Mouse (Mus musculus): ENCODE results near the gene Wdr34. TPM values are rescaled to one million over a fixed set of nuclear protein-coding genes. Genes with fewer than 3 reads are reported as not detected.

Gene Wdr34
- 17.6 and 18.0 TPM in 2 replicates for polyA plus RNA-seq (2012; rRNA removed)

GRCm38 (mm10) chr2:30048699-30049388 is at the start of gene Wdr34:
TSS of gene Wdr34 (minus strand) at chr2:30048881.
- DNase-seq (ENCODE audit: low spot score): peak; percentile 96

- DNase-seq (ENCODE audit: low spot score): no peak
Measured at GRCm38 (mm10) chr2:30095882-30096527, 47.3 kb upstream of the Wdr34 start.

GRCm38 (mm10) chr2:30094208-30094588 is 45.5 kb upstream of the Wdr34 start:
- DNase-seq (ENCODE audit: low spot score): no peak

- peak; percentile 89 for DNase-seq (ENCODE audit: low spot score)
Measured at GRCm38 (mm10) chr2:30093471-30094207, 45.0 kb upstream of the Wdr34 start, which contains the start of gene Zdhhc12. TSS of gene Zdhhc12 (minus strand) at chr2:30093648.

GRCm38 (mm10) chr2:30092280-30092918 is 43.7 kb upstream of the Wdr34 start:
- no peak for DNase-seq (ENCODE audit: low spot score)

GRCm38 (mm10) chr2:30091521-30091920 is 42.8 kb upstream of the Wdr34 start:
- DNase-seq (ENCODE audit: low spot score): no peak

GRCm38 (mm10) chr2:30087310-30087709 is 38.6 kb upstream of the Wdr34 start:
- no peak for DNase-seq (ENCODE audit: low spot score)

GRCm38 (mm10) chr2:30084632-30085031 is 36.0 kb upstream of the Wdr34 start:
- DNase-seq (ENCODE audit: low spot score): no peak

- DNase-seq (ENCODE audit: low spot score): no peak
Measured at GRCm38 (mm10) chr2:30084113-30084512, 35.4 kb upstream of the Wdr34 start.

GRCm38 (mm10) chr2:30080181-30080800 is 31.6 kb upstream of the Wdr34 start:
- no peak for DNase-seq (ENCODE audit: low spot score)

- no peak for DNase-seq (ENCODE audit: low spot score)
Measured at GRCm38 (mm10) chr2:30078760-30079159, 30.1 kb upstream of the Wdr34 start.

- no peak for DNase-seq (ENCODE audit: low spot score)
Measured at GRCm38 (mm10) chr2:30078349-30078712, 29.6 kb upstream of the Wdr34 start.

- DNase-seq (ENCODE audit: low spot score): peak; percentile 81
Measured at GRCm38 (mm10) chr2:30077502-30078348, 29.0 kb upstream of the Wdr34 start, which contains the start of gene Pkn3. TSS of gene Pkn3 (plus strand) at chr2:30077684.

- no peak for DNase-seq (ENCODE audit: low spot score)
Measured at GRCm38 (mm10) chr2:30076959-30077358, 28.3 kb upstream of the Wdr34 start.

GRCm38 (mm10) chr2:30076439-30076838 is 27.8 kb upstream of the Wdr34 start:
- no peak for DNase-seq (ENCODE audit: low spot score)

GRCm38 (mm10) chr2:30075625-30076024 is 26.9 kb upstream of the Wdr34 start:
- DNase-seq (ENCODE audit: low spot score): no peak

- no peak for DNase-seq (ENCODE audit: low spot score)
Measured at GRCm38 (mm10) chr2:30073285-30073684, 24.6 kb upstream of the Wdr34 start.

- no peak for DNase-seq (ENCODE audit: low spot score)
Measured at GRCm38 (mm10) chr2:30072875-30073274, 24.2 kb upstream of the Wdr34 start.

- DNase-seq (ENCODE audit: low spot score): no peak
Measured at GRCm38 (mm10) chr2:30067962-30068361, 19.3 kb upstream of the Wdr34 start.

- DNase-seq (ENCODE audit: low spot score): peak; percentile 52
Measured at GRCm38 (mm10) chr2:30067031-30067888, 18.6 kb upstream of the Wdr34 start.

Data from urinary bladder, adult 2 months (tissue).